Mouse (Mus musculus): ENCODE data around the gene Gm960. TPM values are rescaled to one million over a fixed set of nuclear protein-coding genes. Genes with fewer than 3 reads are reported as not detected.
"Not testable (repeated sequence)": the region's sequence is repeated elsewhere in the genome, so short reads cannot be mapped to it uniquely, and the experiment has no call there.

The Gm960 gene
- polyA plus RNA-seq, 2 experiments from 2014 or later: not detected

DNA sequence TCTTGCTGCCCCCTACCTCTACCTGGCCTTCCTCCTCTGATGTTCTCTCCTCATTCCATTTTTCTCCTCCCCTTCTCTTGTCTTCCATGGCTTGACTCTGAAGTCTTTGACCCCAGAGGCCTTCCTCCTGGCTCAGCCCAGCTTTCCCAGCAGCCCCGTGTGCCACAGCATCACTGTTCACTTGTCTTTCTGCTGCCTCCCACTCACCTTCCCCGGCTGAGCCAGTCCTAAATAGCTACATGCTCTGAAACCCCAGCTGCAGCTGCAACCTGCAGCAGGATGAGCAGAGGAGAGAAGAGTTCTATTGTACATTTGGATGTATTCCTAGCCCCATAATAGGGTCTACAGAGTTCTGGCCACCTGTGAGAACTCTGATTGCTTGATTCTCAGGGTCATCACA is 111.0 kb downstream of the Gm960 start:
- ATAC-seq: no peak

DNA sequence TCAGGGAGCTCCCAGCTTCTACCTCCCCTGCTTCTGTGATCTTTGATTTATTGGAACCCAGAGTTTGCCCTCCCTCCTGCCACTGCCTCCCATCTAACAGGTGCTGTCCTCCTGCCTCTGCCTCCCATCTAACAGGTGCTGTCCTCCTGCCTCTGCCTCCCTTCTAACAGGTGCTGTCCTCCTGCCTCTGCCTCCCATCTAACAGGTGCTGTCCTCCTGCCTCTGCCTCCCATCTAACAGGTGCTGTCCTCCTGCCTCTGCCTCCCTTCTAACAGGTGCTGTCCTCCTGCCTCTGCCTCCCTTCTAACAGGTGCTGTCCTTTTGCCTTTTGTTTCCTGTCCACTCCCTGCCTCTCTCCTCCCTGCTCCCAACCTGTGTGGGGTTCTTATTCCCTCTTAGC is 111.7 kb downstream of the Gm960 start:
- ATAC-seq: not testable (repeated sequence)

DNA sequence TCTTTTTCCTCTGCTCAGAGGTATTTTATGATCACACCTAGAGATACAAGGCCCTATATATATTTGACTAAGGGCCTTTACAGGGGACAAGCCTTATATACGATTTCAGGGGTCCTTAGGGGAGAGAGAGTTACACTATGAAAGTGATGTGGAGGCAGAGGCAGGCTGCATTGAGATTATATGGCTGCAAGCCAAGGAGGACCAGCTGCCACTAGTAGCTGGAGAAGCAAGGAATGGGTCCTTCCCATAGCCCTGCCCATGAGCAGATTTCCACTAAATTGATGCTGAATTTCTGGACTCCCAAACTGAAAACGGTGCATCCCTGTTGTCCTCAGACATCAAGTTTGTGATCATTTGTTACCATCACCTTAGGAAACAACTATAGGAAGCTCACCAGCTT is 114.6 kb downstream of the Gm960 start:
- ATAC-seq: no peak

DNA sequence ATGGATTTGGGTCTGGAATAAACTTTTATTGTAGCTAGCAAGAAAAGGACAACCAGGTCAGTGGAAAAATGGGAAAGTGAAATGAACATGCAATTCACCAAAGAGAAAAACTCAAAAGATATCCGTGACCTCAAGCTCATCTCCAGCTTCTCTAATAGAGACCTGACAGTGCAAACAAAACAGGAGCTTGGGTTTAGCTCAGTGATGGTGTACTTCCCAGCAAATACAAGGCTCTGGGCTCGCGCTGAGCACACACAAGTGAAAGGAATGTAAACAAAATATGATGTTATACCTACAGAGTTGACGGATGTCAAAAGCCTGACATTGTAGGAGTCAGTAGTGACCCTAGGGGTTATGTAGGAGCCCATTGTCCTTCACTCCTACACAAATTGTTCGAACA is 119.2 kb downstream of the Gm960 start:
- ATAC-seq: no peak

DNA sequence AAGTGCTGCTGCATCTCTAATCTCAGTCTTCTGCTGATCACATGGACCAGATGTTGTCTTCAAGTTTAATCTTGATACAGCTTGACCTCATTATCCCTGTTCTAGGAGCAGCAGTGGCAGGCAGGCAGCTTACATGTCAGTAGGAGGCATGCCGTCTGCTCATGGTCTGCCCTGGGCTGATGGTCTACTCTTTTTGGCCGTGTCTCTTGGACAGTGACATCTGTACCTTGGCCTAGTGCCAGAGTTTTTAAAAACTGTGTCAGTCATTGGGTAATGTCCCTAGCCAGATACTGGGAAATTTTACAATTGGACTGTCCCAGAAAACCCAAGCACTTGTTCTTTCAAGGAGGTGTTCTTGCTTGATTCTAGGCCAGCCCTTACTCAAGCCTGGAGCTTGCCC is 119.7 kb downstream of the Gm960 start:
- ATAC-seq: no peak

Other genes starting within 250 kb of the Gm960 start
- gene Syt12, start 221.2 kb downstream of the Gm960 start, polyA plus RNA-seq (2017; shearing (Covaris generic)): not detected
- not detected for gene 2010003K11Rik, start 200.1 kb downstream of the Gm960 start, polyA plus RNA-seq (2017; shearing (Covaris generic))
- 1 to 10 TPM in 1 of 2 experiments, under 1 TPM in 1; 0.73 to 3.6 TPM for gene Pcx, start 188.2 kb downstream of the Gm960 start, polyA plus RNA-seq (2017; shearing (Covaris generic))
- not detected for gene Lrfn4, start 83.0 kb downstream of the Gm960 start, polyA plus RNA-seq (2017; shearing (Covaris generic))
- 10 to 100 TPM; 45.3 to 50.7 TPM for gene Rce1, start 73.0 kb downstream of the Gm960 start, polyA plus RNA-seq (2017; shearing (Covaris generic))
- under 1 TPM; 0.13 to 0.18 TPM for gene Sptbn2, start 12.5 kb upstream of the Gm960 start, polyA plus RNA-seq (2017; shearing (Covaris generic))
- gene Rbm4b, start 57.8 kb upstream of the Gm960 start, polyA plus RNA-seq (2017; shearing (Covaris generic)): 100 to 1,000 TPM; 105 to 151 TPM
- gene Rbm4, start 95.2 kb upstream of the Gm960 start, polyA plus RNA-seq (2017; shearing (Covaris generic)): 10 to 100 TPM; 27.9 to 49.0 TPM
- 10 to 100 TPM; 29.3 to 43.9 TPM for gene Gm21992, start 112.9 kb upstream of the Gm960 start, polyA plus RNA-seq (2017; shearing (Covaris generic))
- gene Rbm14, start 113.0 kb upstream of the Gm960 start, polyA plus RNA-seq (2017; shearing (Covaris generic)): 10 to 100 TPM; 22.1 to 53.5 TPM
- gene Ccs, start 140.7 kb upstream of the Gm960 start, polyA plus RNA-seq (2017; shearing (Covaris generic)): 100 to 1,000 TPM; 137 to 175 TPM
- gene Ccdc87, start 140.7 kb upstream of the Gm960 start, polyA plus RNA-seq (2017; shearing (Covaris generic)): not detected
- 1 to 10 TPM; 2.0 to 4.8 TPM for gene Ctsf, start 156.5 kb upstream of the Gm960 start, polyA plus RNA-seq (2017; shearing (Covaris generic))
- gene Actn3, start 179.2 kb upstream of the Gm960 start, polyA plus RNA-seq (2017; shearing (Covaris generic)): not detected
- 1 to 10 TPM; 3.7 to 6.2 TPM for gene Zdhhc24, start 180.0 kb upstream of the Gm960 start, polyA plus RNA-seq (2017; shearing (Covaris generic))
- gene Bbs1, start 208.0 kb upstream of the Gm960 start, polyA plus RNA-seq (2017; shearing (Covaris generic)): 1 to 10 TPM in 1 of 2 experiments, under 1 TPM in 1; 0.38 to 1.7 TPM
- 10 to 100 TPM; 39.4 to 67.8 TPM for gene Dpp3, start 229.6 kb upstream of the Gm960 start, polyA plus RNA-seq (2017; shearing (Covaris generic))
- under 1 TPM in 1 of 2 experiments, not detected in 1; 0.33 TPM for gene Peli3, start 244.5 kb upstream of the Gm960 start, polyA plus RNA-seq (2017; shearing (Covaris generic))

Measured in CD4-positive, CD25-positive, alpha-beta regulatory T cell, adult 4 months (primary cell).